Mouse (Mus musculus) heart, postnatal 25 days (tissue): ENCODE results near the gene Mfsd11. TPM values are rescaled to one million over a fixed set of nuclear protein-coding genes. Genes with fewer than 3 reads are reported as not detected.

Experiments
- DNase-seq: peaks from one replicate; pipeline ENCODE4 v3.0.0; 2022; ENCODE audit warnings: low spot score
- intact Hi-C: fragments of 180-260 bp; cut with DNase I; formaldehyde crosslinking; loops from one replicate; pipeline ENCODE4 v1.15.1; 2025
- total RNA-seq, 2 experiments: library from RNA; stranded (reverse); gene quantifications; 2 replicates each; pipeline ENCODE4 v1.2.3; 2021

Gene Mfsd11
- total RNA-seq, 2 experiments from 2014 or later: 34.0 to 36.9 TPM

DNA sequence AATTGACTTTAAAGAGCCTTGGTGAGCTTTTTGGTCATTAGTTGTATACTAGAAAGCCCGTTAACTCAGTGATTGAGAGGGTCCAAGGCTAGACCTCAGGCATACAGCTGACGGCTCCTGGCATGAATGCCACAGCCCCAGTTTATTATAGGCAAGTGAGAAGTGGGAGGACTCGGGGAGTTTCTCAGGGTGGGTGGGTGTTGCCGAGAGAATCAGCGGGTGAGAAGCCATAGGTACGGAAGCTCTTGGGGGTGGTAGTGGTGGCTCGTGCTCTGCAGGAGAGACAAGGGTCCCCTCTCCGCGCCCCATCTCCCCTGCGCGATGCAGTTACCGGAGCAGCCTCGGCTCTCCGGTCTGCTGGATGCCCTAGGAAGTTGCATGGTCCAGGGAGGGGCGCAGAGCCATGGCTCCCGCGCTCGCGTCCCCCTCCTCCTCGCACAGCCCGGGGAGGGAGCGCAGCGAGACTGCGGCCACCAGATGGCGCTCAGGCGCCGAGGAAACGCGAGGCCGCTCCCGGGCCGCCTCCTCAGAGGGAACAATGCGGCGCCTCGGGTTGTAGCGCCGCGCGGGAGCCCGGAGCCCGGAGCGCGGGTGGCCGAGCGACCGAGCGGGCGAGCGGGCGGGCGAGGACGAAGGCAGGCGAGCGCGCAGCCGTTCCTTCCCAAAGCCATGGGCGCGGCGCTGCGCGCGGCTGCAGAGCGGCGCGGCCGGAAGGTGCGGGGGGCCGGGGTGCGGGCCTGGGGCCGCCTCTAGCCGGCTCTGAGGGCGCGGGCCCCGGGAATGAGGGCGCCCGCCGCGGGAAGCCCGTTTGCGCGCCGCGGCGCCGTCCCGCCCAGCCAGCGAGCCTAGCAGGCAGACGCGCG, 66.3 kb downstream of the Mfsd11 start, which contains the start of gene Mgat5b:
Mgat5b (plus strand) TSS at position 541 of the 863 bp plus-strand sequence.
- peak; percentile 47 for DNase-seq
- intact Hi-C loops: loop anchor here (1.0 to 5.0 kb wide), 5 partner anchors 74 to 259 kb away; no protein-coding TSS in a partner anchor

DNA sequence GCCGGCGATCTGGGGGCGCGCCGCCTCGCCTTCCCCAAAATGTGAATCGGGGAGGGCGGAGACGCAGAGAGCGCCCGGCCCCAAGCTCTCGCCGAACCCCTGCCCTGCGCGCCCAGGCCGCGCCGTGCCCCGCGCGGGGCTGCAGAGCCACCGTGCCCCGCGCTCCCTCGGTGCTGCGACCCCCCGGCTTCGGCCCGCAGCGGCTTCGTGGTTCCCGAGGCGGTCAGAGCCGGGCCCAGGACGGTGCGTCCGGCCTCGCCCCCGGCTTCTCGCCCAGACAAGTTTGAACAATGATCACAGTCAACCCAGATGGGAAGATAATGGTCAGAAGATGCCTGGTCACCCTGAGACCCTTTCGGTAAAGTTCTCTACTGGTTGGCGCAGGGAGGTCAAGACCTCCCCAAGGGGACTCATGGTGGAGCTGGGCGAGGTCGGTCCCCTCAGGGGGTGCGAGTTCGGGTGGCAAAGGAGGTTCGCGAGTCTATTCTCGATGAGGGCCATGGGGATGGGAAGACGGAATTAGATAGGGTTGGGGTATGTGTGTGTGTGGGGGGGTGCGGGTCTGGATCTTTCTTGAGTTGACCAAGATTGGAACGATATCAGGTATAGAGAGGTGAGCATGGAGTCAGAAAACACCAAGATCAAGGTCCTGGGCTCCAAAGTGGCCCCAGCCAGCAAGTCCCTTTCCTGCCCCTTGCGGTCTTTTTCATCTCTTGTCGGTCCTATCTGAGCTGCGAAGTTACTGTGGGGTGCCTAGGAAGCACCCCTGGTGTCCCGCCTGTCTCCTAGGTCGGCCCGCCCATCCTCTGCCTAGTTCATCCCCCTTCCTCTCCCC, 67.2 kb downstream of the Mfsd11 start:
- no peak for DNase-seq
- intact Hi-C loops: loop anchor here (2.0 to 5.0 kb wide), 4 partner anchors 73 to 258 kb away; no protein-coding TSS in a partner anchor

DNA sequence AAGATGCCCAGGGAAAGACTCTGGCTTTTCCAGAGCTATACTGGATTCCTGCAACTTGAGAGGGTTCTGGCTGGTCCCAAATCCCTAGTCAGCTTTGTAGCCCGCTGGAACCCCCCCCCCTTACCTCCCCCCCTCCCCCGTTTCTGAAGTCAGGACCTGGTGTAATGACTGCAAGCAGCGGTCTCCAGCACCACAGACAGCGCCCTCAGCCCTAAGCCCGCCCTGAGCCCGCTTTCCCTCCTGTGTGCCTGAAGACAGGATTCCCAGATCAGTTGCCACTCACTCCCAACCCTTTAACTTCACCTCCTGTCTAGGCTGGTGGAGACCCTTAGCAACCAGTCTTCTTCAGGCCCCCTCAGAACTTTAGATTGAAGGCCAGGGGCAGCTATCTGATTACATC, 68.5 kb downstream of the Mfsd11 start:
- DNase-seq: no peak

DNA sequence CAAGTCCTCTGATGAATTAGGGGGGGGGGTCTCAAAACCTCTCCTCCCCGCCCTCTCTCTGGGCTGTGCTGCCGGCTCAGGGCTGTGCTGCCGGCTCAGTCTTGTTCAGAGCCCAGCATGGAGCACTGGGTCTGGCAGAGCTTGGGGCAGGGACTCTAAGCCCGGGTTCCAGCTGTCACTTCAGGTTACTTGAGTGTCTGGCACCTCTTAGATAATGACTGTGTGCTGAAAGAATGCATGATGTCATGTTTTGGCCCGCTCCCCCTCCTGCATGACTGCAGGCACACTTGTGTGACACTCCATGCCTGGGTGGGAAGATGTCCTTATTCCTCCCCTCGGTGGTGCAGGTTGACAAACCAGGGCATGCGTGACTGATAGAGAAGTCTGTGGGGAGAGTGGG, 69.8 kb downstream of the Mfsd11 start:
- DNase-seq: no peak
- intact Hi-C loops: no loop called here

More for the DNA sequence above, 68.5 kb downstream of the Mfsd11 start:
- intact Hi-C loops: no loop called here

Other genes starting within 250 kb of the Mfsd11 start
- 10 to 100 TPM; 10.6 to 12.8 TPM for gene Rhbdf2, start 225.4 kb upstream of the Mfsd11 start, total RNA-seq
- gene Prcd, start 198.9 kb upstream of the Mfsd11 start, total RNA-seq: 1 to 10 TPM; 1.0 to 1.6 TPM
- gene Cygb, start 198.1 kb upstream of the Mfsd11 start, total RNA-seq: 10 to 100 TPM; 34.8 to 49.8 TPM
- gene St6galnac1, start 76.9 kb upstream of the Mfsd11 start, total RNA-seq: not detected
- gene Mxra7, start 24.4 kb upstream of the Mfsd11 start, total RNA-seq: 10 to 100 TPM; 17.2 to 23.2 TPM
- gene Mettl23, start 9.2 kb upstream of the Mfsd11 start, total RNA-seq: 10 to 100 TPM; 36.6 to 39.4 TPM
- gene Jmjd6, start 9.0 kb upstream of the Mfsd11 start, total RNA-seq: 10 to 100 TPM; 37.1 to 37.7 TPM
- gene Srsf2, start 654 bp downstream of the Mfsd11 start, total RNA-seq: 100 to 1,000 TPM in 1 of 2 experiments, 10 to 100 TPM in 1; 97.1 to 103 TPM
- gene Mgat5b, start 66.4 kb downstream of the Mfsd11 start, total RNA-seq: under 1 TPM; 0.21 to 0.34 TPM